Mouse (Mus musculus) yolk sac, embryonic 10.5 days (tissue): ENCODE measurements at regions not wholly inside any gene's neighbourhood (a gene's known extent, or its start where the extent isn't known, plus 50 kb on each side); places are given as distances from the start of the nearest gene placed in this dataset.

ENCODE experiments used
- DNase-seq: peaks from one replicate; pipeline ENCODE4 v3.0.0-alpha.2; 2017; ENCODE audit warnings: low spot score

DNA sequence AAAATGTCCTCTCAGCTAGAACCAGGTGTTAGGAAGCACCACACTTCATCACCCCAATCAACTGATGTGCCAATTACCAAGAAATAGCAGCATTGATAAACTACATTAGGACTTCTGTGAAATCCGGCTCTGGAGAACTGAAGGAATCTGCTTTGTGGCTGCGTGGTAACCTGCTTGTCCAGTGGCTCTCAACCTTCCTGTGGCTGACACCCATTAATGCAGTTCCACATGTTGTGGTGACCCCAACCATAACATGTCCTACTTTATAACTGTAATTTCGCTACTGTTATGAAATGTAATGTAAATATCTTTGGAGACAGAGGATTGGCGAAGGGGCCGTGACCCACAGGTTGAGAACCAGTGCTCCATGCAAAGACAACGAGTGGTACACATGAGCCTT lies 136.7 kb downstream of the Gm11011 start:
- no peak for DNase-seq

- no peak for DNase-seq
These were observed 139.9 kb downstream of the Gm11011 start for GRCm38 (mm10) chr2:169447495-169448280.

DNA sequence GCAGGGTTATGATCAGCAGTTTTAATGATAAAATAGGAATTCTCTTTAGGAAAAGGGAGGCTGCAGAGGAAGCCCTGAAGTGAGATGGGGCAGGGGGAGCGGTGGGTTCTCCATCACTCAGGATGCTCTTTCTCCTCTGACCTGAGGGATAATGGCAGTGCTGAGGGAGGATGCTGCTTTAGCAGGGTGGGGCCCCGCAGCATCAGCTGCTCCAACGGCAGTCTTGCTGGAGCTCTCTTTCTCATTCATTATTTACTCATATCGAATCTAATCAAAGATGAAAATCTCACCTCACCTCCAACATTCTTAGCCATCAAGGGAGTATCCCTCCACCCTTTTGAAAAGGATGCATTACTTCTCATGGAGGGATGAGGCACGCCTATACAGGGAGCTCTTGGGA lies 141.7 kb downstream of the Gm11011 start:
- no peak for DNase-seq

DNA sequence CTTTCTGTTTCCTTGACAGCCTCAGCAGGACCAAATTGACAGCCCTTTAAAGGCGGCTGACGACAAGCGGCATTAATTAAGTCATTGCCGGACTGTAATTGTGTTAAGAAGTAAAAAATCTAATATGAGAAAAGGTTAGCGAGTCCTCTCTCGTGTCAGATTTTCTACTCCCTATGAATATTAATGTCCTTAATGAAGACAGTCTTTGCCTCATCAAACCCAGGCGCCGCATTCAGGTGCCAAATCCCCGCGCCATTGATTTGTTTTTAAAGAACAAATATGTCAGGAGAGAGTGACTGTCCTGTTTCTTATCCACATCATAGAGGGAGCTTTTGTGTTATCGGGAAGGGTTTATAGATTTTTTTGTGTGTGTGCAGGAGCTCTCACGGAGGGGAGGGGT lies 142.2 kb downstream of the Gm11011 start:
- no peak for DNase-seq

DNA sequence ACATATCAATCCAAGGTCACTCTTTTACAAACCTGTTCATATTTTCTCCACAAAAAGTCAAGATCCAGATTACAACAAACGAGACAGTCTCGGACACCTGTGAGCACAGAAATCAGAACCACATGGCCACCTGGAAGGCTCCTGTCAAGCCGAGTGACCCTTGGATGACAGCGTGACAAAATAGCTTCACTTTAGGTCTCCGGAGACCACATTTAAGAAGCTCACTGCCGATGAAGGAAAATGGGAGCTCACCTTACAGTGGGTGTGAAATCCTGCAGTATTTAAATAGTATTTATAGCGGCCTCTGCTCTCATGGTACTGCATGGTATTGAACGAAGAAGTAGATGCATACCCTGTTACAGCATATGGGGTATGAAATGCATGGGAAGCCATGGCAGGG lies 144.3 kb downstream of the Gm11011 start:
- no peak for DNase-seq

DNA sequence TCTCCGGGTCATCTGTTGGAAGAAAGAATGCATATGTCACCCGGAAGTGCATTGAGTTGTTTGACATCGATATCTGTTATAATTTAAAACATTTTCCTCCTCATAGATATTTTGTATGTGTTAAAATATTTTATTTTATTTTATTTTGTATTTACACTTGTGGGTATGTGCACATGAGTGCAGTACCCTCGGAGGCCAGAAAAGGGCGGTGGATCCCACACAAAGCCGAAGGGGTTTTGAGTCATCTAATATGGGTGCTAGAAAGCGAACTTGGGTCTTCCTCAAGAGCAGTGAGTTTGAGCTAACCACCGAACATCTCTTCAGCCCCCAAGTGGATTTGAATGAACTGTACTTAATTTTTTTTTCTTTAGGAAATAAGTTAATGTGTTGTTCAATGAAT lies 156.0 kb downstream of the Gm11011 start:
- no peak for DNase-seq

GRCm38 (mm10) chr2:169429411-169429810 lies 158.1 kb downstream of the Gm11011 start:
- no peak for DNase-seq

GRCm38 (mm10) chr2:169424166-169424920 lies 163.2 kb downstream of the Gm11011 start:
- DNase-seq = no peak

- no peak for DNase-seq
These were observed 175.2 kb downstream of the Gm11011 start for GRCm38 (mm10) chr2:169412361-169412760.

GRCm38 (mm10) chr2:169410080-169410479 lies 177.5 kb downstream of the Gm11011 start:
- DNase-seq = no peak

- DNase-seq = no peak
These were observed 182.4 kb downstream of the Gm11011 start for GRCm38 (mm10) chr2:169404908-169405690.

DNA sequence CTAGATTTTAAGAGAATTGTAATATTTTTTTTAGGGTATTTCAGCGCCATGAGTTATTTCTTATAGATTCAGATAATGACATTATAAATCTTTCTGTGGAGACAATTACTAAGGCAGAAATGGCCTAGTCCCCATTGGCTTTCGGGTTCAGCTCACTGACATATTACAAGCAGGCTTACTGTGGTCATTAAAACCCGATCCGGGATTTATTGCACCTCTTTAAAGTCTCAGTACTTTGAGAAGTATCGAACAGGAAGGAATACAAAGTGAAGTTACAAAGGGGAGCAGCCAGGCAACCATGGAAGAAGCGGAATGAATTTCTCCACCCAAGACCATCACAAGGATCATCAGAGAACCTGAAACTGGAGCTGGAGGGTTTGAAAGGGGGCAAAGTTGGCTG lies 189.8 kb downstream of the Gm11011 start:
- no peak for DNase-seq

- no peak for DNase-seq
These were observed 190.5 kb downstream of the Gm11011 start for GRCm38 (mm10) chr2:169397013-169397412.

- no peak for DNase-seq
These were observed 191.3 kb downstream of the Gm11011 start for GRCm38 (mm10) chr2:169396294-169396693.

GRCm38 (mm10) chr2:169389611-169390010 lies 197.9 kb downstream of the Gm11011 start:
- no peak for DNase-seq

GRCm38 (mm10) chr2:169388569-169388968 lies 199.0 kb downstream of the Gm11011 start:
- no peak for DNase-seq

- no peak for DNase-seq
These were observed 199.6 kb downstream of the Gm11011 start for GRCm38 (mm10) chr2:169387765-169388518.

GRCm38 (mm10) chr2:169383701-169384100 lies 203.8 kb downstream of the Gm11011 start:
- DNase-seq = no peak

DNA sequence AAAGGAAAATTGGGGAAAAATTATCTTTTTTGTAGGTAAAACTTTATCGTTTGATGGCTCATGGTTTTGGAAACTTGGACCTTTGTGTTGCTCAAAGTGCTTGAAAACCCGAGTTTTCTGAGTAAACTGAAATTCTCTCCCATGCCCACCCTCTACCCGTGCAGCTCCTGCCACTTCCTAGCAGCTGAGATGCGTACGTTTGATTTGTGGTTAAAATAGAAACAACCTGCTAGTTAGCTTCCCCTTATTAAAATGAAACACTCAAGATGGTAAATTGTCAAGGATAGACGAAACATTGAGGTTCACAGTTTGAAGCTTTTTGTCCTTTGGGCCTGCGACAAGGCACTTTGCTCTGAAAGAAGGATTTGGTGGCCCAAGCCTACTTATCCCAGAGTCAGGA lies 214.5 kb downstream of the Gm11011 start:
- no peak for DNase-seq

GRCm38 (mm10) chr2:169365046-169365445 lies 222.5 kb downstream of the Gm11011 start:
- DNase-seq = no peak

DNA sequence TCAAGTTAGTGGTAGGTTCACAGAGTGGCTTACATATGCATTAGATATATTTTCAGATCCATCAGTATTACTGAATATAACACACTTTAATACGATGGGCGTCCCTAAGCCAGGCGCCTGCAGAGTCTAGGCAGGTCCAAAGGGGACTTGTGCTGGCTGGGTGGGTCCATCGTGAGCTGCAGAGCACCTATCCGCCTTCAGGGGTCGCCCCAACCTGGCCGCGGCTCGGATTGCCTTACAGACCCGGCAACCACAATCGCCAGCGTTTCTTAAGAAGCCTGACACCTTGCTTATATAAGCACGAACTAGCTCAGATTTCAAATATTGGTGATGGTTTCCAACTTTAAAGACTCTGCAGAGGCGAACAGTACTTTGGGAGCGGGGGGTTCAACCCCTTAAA lies 227.3 kb downstream of the Gm11011 start:
- DNase-seq = peak; percentile 21

GRCm38 (mm10) chr2:169357400-169357799 lies 230.1 kb downstream of the Gm11011 start:
- DNase-seq = no peak
